Mouse (Mus musculus): ENCODE measurements around the gene Zc3h15. TPM values are rescaled to one million over a fixed set of nuclear protein-coding genes. Genes with fewer than 3 reads are reported as not detected.
"Not testable (repeated sequence)": the region's sequence is repeated elsewhere in the genome, so short reads cannot be mapped to it uniquely, and the experiment has no call there.

Gene Zc3h15
- polyA plus RNA-seq, 1 experiment from 2014 or later, result 137 TPM

GRCm38 (mm10) chr2:83652606-83653005, 8.4 kb downstream of the Zc3h15 start:
- Histone ChIP-seq H3K4me3 (replicated peaks) (no peak overlapping the region), H3K27ac (no peak overlapping the region), H3K27me3 (replicated peaks) (no peaks in the 10 kb centered on the region), H3K36me3 (no peaks in the 10 kb centered on the region; the same call in 1 of the 2 replicates), H3K9ac (no peak overlapping the region), H3K4me1 (0 out of 2 replicates have a peak, but pooled peaks cover 5% of the 10 kb centered on the region), H3K9me3 (no peaks in the 10 kb centered on the region), H3K4me2 (no peak overlapping the region)
- no peak for ATAC-seq (ENCODE audit: insufficient read depth, low FRiP score, low read depth)

GRCm38 (mm10) chr2:83659279-83659678, 15.0 kb downstream of the Zc3h15 start:
- H3K4me3 ChIP-seq (replicated peaks), result no peak overlapping the region
- no peaks in the 10 kb centered on the region for H3K9me3 ChIP-seq
- H3K4me2 ChIP-seq, result no peak overlapping the region
- H3K9ac ChIP-seq, result no peak overlapping the region
- no peak overlapping the region for H3K27ac ChIP-seq
- H3K36me3 ChIP-seq, result peaks cover 14% of the 10 kb centered on the region; the same call in 1 of the 2 replicates
- 60% methylated on average over 3 of the region's 3 CpGs for WGBS
- H3K27me3 ChIP-seq (replicated peaks), result no peaks in the 10 kb centered on the region
- H3K4me1 ChIP-seq, result no peaks in the 10 kb centered on the region
- no peak for ATAC-seq (ENCODE audit: insufficient read depth, low FRiP score, low read depth)

GRCm38 (mm10) chr2:83660114-83660513, 15.9 kb downstream of the Zc3h15 start:
- Histone ChIP-seq H3K9me3 (no peaks in the 10 kb centered on the region), H3K4me2 (no peak overlapping the region), H3K27ac (no peak overlapping the region), H3K27me3 (replicated peaks) (no peaks in the 10 kb centered on the region), H3K36me3 (peaks cover 14% of the 10 kb centered on the region; the same call in 1 of the 2 replicates), H3K4me1 (no peaks in the 10 kb centered on the region), H3K4me3 (replicated peaks) (no peak overlapping the region), H3K9ac (no peak overlapping the region)
- no peak for ATAC-seq (ENCODE audit: insufficient read depth, low FRiP score, low read depth)
- 88% methylated on average over 1 of the region's 1 CpGs for WGBS

GRCm38 (mm10) chr2:83661351-83661750, 17.1 kb downstream of the Zc3h15 start:
- 94% methylated on average over 6 of the region's 6 CpGs for WGBS
- Histone ChIP-seq H3K4me3 (replicated peaks) (no peak overlapping the region), H3K4me2 (no peak overlapping the region), H3K4me1 (no peaks in the 10 kb centered on the region), H3K27me3 (replicated peaks) (no peaks in the 10 kb centered on the region), H3K27ac (no peak overlapping the region), H3K36me3 (peaks cover 14% of the 10 kb centered on the region; the same call in 1 of the 2 replicates), H3K9ac (no peak overlapping the region), H3K9me3 (no peaks in the 10 kb centered on the region)
- no peak for ATAC-seq (ENCODE audit: insufficient read depth, low FRiP score, low read depth)

GRCm38 (mm10) chr2:83665051-83665450, 20.8 kb downstream of the Zc3h15 start:
- 98% methylated on average over 2 of the region's 2 CpGs for WGBS
- not testable (repeated sequence) for H3K9me3 ChIP-seq; H3K4me3 ChIP-seq (replicated peaks); H3K4me1 ChIP-seq; H3K9ac ChIP-seq; ATAC-seq (ENCODE audit: insufficient read depth, low FRiP score, low read depth); H3K4me2 ChIP-seq; H3K27ac ChIP-seq; H3K27me3 ChIP-seq (replicated peaks)
- H3K36me3 ChIP-seq, result peaks cover 14% of the 10 kb centered on the region; the same call in 1 of the 2 replicates

- Histone ChIP-seq H3K9ac (no peak overlapping the region), H3K27me3 (replicated peaks) (no peaks in the 10 kb centered on the region), H3K36me3 (0 out of 2 replicates have a peak, but pooled peaks cover 1% of the 10 kb centered on the region), H3K27ac (no peak overlapping the region), H3K4me1 (no peaks in the 10 kb centered on the region), H3K4me2 (no peak overlapping the region), H3K9me3 (no peaks in the 10 kb centered on the region), H3K4me3 (replicated peaks) (no peak overlapping the region)
- 83% methylated on average over 2 of the region's 2 CpGs for WGBS
- ATAC-seq (ENCODE audit: insufficient read depth, low FRiP score, low read depth), result no peak
Measured at GRCm38 (mm10) chr2:83667430-83667829, 23.2 kb downstream of the Zc3h15 start.

GRCm38 (mm10) chr2:83668052-83668451, 23.8 kb downstream of the Zc3h15 start:
- H3K9me3 ChIP-seq, result no peaks in the 10 kb centered on the region
- H3K9ac ChIP-seq, result no peak overlapping the region
- H3K27me3 ChIP-seq (replicated peaks), result no peaks in the 10 kb centered on the region
- no peak overlapping the region for H3K4me2 ChIP-seq
- ATAC-seq (ENCODE audit: insufficient read depth, low FRiP score, low read depth), result no peak
- no peak overlapping the region for H3K27ac ChIP-seq
- no peak overlapping the region for H3K4me3 ChIP-seq (replicated peaks)
- no peaks in the 10 kb centered on the region for H3K36me3 ChIP-seq
- H3K4me1 ChIP-seq, result no peaks in the 10 kb centered on the region
- WGBS, result 84% methylated on average over 1 of the region's 1 CpGs

- Histone ChIP-seq H3K27me3 (replicated peaks) (no peaks in the 10 kb centered on the region), H3K4me2 (no peak overlapping the region), H3K9me3 (no peaks in the 10 kb centered on the region), H3K4me1 (no peaks in the 10 kb centered on the region), H3K36me3 (no peaks in the 10 kb centered on the region), H3K4me3 (replicated peaks) (no peak overlapping the region), H3K27ac (no peak overlapping the region), H3K9ac (no peak overlapping the region)
- WGBS, result 78% methylated on average over 5 of the region's 5 CpGs
- no peak for ATAC-seq (ENCODE audit: insufficient read depth, low FRiP score, low read depth)
Measured at GRCm38 (mm10) chr2:83669988-83670387, 25.8 kb downstream of the Zc3h15 start.

GRCm38 (mm10) chr2:83671843-83672242, 27.6 kb downstream of the Zc3h15 start:
- 90% methylated on average over 2 of the region's 2 CpGs for WGBS

GRCm38 (mm10) chr2:83673067-83673466, 28.8 kb downstream of the Zc3h15 start:
- Histone ChIP-seq H3K9ac (no peak overlapping the region), H3K27me3 (replicated peaks) (no peaks in the 10 kb centered on the region), H3K4me1 (no peaks in the 10 kb centered on the region), H3K4me2 (no peak overlapping the region), H3K36me3 (no peaks in the 10 kb centered on the region), H3K9me3 (no peaks in the 10 kb centered on the region), H3K27ac (no peak overlapping the region), H3K4me3 (replicated peaks) (no peak overlapping the region)
- WGBS, result 61% methylated on average over 7 of the region's 7 CpGs
- no peak for ATAC-seq (ENCODE audit: insufficient read depth, low FRiP score, low read depth)

More at GRCm38 (mm10) chr2:83671843-83672242, 27.6 kb downstream of the Zc3h15 start:
- H3K27me3 ChIP-seq (replicated peaks), result no peaks in the 10 kb centered on the region
- H3K4me3 ChIP-seq (replicated peaks), result no peak overlapping the region
- H3K27ac ChIP-seq, result no peak overlapping the region
- H3K9me3 ChIP-seq, result no peaks in the 10 kb centered on the region
- H3K36me3 ChIP-seq, result no peaks in the 10 kb centered on the region
- H3K9ac ChIP-seq, result no peak overlapping the region
- H3K4me1 ChIP-seq, result no peaks in the 10 kb centered on the region
- no peak overlapping the region for H3K4me2 ChIP-seq
- ATAC-seq (ENCODE audit: insufficient read depth, low FRiP score, low read depth), result no peak

GRCm38 (mm10) chr2:83673843-83674242, 29.6 kb downstream of the Zc3h15 start:
- Histone ChIP-seq H3K27ac (no peak overlapping the region), H3K27me3 (replicated peaks) (no peaks in the 10 kb centered on the region), H3K4me1 (no peaks in the 10 kb centered on the region), H3K36me3 (no peaks in the 10 kb centered on the region), H3K9me3 (no peaks in the 10 kb centered on the region), H3K9ac (no peak overlapping the region), H3K4me2 (no peak overlapping the region), H3K4me3 (replicated peaks) (no peak overlapping the region)
- ATAC-seq (ENCODE audit: insufficient read depth, low FRiP score, low read depth), result no peak
- WGBS, result 87% methylated on average over 2 of the region's 2 CpGs

- H3K36me3 ChIP-seq, result no peaks in the 10 kb centered on the region
- no peak for ATAC-seq (ENCODE audit: insufficient read depth, low FRiP score, low read depth)
- H3K4me1 ChIP-seq, result no peaks in the 10 kb centered on the region
- no peak overlapping the region for H3K4me2 ChIP-seq
- no peak overlapping the region for H3K9ac ChIP-seq
- no peaks in the 10 kb centered on the region for H3K27me3 ChIP-seq (replicated peaks)
- H3K27ac ChIP-seq, result no peak overlapping the region
- H3K9me3 ChIP-seq, result no peaks in the 10 kb centered on the region
- H3K4me3 ChIP-seq (replicated peaks), result no peak overlapping the region
- WGBS, result 79% methylated on average over 7 of the region's 7 CpGs
Measured at GRCm38 (mm10) chr2:83674421-83674820, 30.2 kb downstream of the Zc3h15 start.

GRCm38 (mm10) chr2:83674896-83675295, 30.7 kb downstream of the Zc3h15 start:
- Histone ChIP-seq H3K9ac (no peak overlapping the region), H3K4me2 (no peak overlapping the region), H3K36me3 (no peaks in the 10 kb centered on the region), H3K4me1 (no peaks in the 10 kb centered on the region), H3K9me3 (no peaks in the 10 kb centered on the region), H3K27me3 (replicated peaks) (no peaks in the 10 kb centered on the region), H3K4me3 (replicated peaks) (no peak overlapping the region), H3K27ac (no peak overlapping the region)
- ATAC-seq (ENCODE audit: insufficient read depth, low FRiP score, low read depth), result no peak
- WGBS, result 81% methylated on average over 9 of the region's 9 CpGs

Data from stomach, embryonic 15.5 days (tissue).